Mouse (Mus musculus) small intestine, adult 2 months (tissue): ENCODE data around the gene Chrna1.

Experiments
- CTCF ChIP-seq: fragments of 200-500 bp; IDR thresholded peaks from 2 replicates; pipeline ENCODE4 v1.5.1; 2012; ENCODE audit warnings: low read depth, mild to moderate bottlenecking, control low read depth, inconsistent platforms, low read length, moderate library complexity, mixed read lengths; ENCODE audit not compliant: insufficient replicate concordance, insufficient read length; ENCODE audit errors: extremely low read depth
- POLR2A ChIP-seq: fragments of 200-500 bp; IDR thresholded peaks from 2 replicates; pipeline ENCODE4 v1.6.1; 2012; ENCODE audit warnings: low read depth, mild to moderate bottlenecking, control low read depth, inconsistent platforms, low read length, moderate library complexity

- TF ChIP-seq CTCF, result no peak
- TF ChIP-seq POLR2A, result no peak
Measured at GRCm38 (mm10) chr2:73591246-73591645, 11.1 kb upstream of the Chrna1 start.
